Mouse (Mus musculus) forebrain, postnatal 0 days (tissue): ENCODE data around the gene Psmb4. TPM values are rescaled to one million over a fixed set of nuclear protein-coding genes. Genes with fewer than 3 reads are reported as not detected.
A peak's percentile ranks its signal among the peaks of the same experiment; 100 is the strongest.

Source experiments
- ATAC-seq: fragments of 200-750 bp; cut with Nextera tagmentation; 2 replicates; pipeline ENCODE4 v1.8.0; 2017; ENCODE audit warnings: mild to moderate bottlenecking, moderate library complexity
- DNase-seq: peaks from one replicate; pipeline ENCODE4 v3.0.0-alpha.2; 2015
- H3K27ac ChIP-seq: fragments of 300-500 bp; sonication (generic); 2 replicates; pipeline ENCODE4 v1.5.1; 2014; ENCODE audit warnings: low read depth, mild to moderate bottlenecking, antibody characterized with exemption, low read length, moderate library complexity, mixed read lengths
- H3K27me3 ChIP-seq: fragments of 300-500 bp; sonication (generic); 2 replicates; pipeline ENCODE4 v1.6.1; 2014; ENCODE audit warnings: mild to moderate bottlenecking, low read length, mixed read lengths; ENCODE audit not compliant: insufficient read depth
- H3K36me3 ChIP-seq: fragments of 300-500 bp; sonication (generic); 2 replicates; pipeline ENCODE4 v1.6.1; 2014; ENCODE audit warnings: mild to moderate bottlenecking, moderate library complexity; ENCODE audit not compliant: insufficient read depth
- H3K4me1 ChIP-seq: fragments of 300-500 bp; sonication (generic); 2 replicates; pipeline ENCODE4 v1.6.1; 2014; ENCODE audit warnings: antibody characterized with exemption; ENCODE audit not compliant: insufficient read depth
- H3K4me2 ChIP-seq: fragments of 300-500 bp; sonication (generic); 2 replicates; pipeline ENCODE4 v1.6.1; 2014; ENCODE audit warnings: low read depth, mild to moderate bottlenecking, moderate library complexity
- H3K4me3 ChIP-seq: fragments of 300-500 bp; sonication (generic); 2 replicates; pipeline ENCODE4 v1.5.1; 2014; ENCODE audit warnings: low read depth, low read length, mixed read lengths
- H3K9ac ChIP-seq: fragments of 300-500 bp; sonication (generic); 2 replicates; pipeline ENCODE4 v1.6.1; 2014; ENCODE audit warnings: mild to moderate bottlenecking
- H3K9me3 ChIP-seq: fragments of 300-500 bp; sonication (generic); 2 replicates; pipeline ENCODE4 v1.6.1; 2016; ENCODE audit warnings: low read length
- CTCF ChIP-seq: sonication (generic); IDR thresholded peaks from 2 replicates; pipeline ENCODE4 v1.5.1; 2016; ENCODE audit warnings: antibody characterized with exemption, control low read depth, low read depth
- WGBS: fragments of 180-500 bp; shearing (Covaris S2); extraction: QIAGEN DNeasy Blood & Tissue Kit; methylation state at CpG from one replicate; pipeline ENCODE4 v1.1.7; 2014; 5-methylcytosine and 5-hydroxymethylcytosine counted together
- polyA plus RNA-seq: library from polyadenylated mRNA; unstranded; fragments of >200 nt; fragmentation: Nextera tagmentation; extraction: Ambion mirVana; gene quantifications from 2 replicates; pipeline ENCODE4 v1.2.1, GENCODE M21; 2015
- total RNA-seq: library from RNA; depleted of rRNA; stranded (reverse); fragments of >200 nt; gene quantifications from 2 replicates; pipeline ENCODE4 v1.2.3, GENCODE M21; 2014; rRNA removed

Psmb4 gene
- total and polyA plus RNA-seq, 2 experiments from 2014 or later = 341 to 367 TPM

GRCm38 (mm10) chr3:94849338-94849737, 37.4 kb downstream of the Psmb4 start:
- 9% methylated on average over 1 of the region's 1 CpGs for WGBS
- Histone ChIP-seq H3K4me2 (no peak overlapping the region), H3K27me3 (no peaks in the 10 kb centered on the region), H3K4me3 (no peak overlapping the region), H3K9me3 (no peaks in the 10 kb centered on the region), H3K9ac (no peak overlapping the region), H3K4me1 (no peaks in the 10 kb centered on the region), H3K36me3 (no peaks in the 10 kb centered on the region; the same call in 1 of the 2 replicates), H3K27ac (no peak overlapping the region)
- peak; percentile 69 for TF ChIP-seq CTCF
- DNase-seq (peak; percentile 83), ATAC-seq (peak; percentile 72)

DNA sequence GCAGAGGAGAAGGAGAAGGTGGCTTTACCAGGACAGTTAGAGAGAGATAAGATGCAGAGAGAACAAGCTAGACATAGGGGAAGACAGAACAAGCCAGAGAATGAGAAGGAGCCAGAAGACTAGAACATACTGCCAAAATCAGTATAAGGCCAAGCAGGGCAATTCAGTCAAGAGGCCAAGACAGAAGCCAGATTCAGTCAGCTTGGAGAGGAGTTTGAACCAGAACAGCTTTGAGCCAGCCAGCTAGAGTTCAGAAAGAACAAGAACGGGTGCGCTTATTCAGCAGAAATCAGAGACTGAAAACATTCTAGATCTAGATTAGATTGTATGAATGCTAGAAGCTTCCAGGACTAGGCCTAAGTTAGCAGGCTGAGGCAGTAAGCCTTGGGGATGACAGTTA, 39.4 kb downstream of the Psmb4 start:
- H3K4me3 ChIP-seq = no peak overlapping the region
- H3K9ac ChIP-seq = no peak overlapping the region
- no peaks in the 10 kb centered on the region for H3K36me3 ChIP-seq
- no peaks in the 10 kb centered on the region for H3K27me3 ChIP-seq
- no peak for TF ChIP-seq CTCF
- DNase-seq = no peak
- ATAC-seq = no peak
- no peak overlapping the region for H3K4me2 ChIP-seq
- no peaks in the 10 kb centered on the region for H3K9me3 ChIP-seq
- no peaks in the 10 kb centered on the region for H3K4me1 ChIP-seq
- 92% methylated on average over 2 of the region's 2 CpGs for WGBS
- H3K27ac ChIP-seq = no peak overlapping the region

- Histone ChIP-seq H3K4me1 (no peaks in the 10 kb centered on the region), H3K27me3 (no peaks in the 10 kb centered on the region), H3K9ac (peak overlapping the region; percentile 99), H3K4me2 (peak overlapping the region; percentile 80), H3K9me3 (no peaks in the 10 kb centered on the region), H3K4me3 (peak overlapping the region; percentile 86), H3K36me3 (no peaks in the 10 kb centered on the region), H3K27ac (peak overlapping the region; percentile 100)
- ATAC-seq = no peak
- TF ChIP-seq CTCF = no peak
- 61% methylated on average over 5 of the region's 5 CpGs for WGBS
- no peak for DNase-seq
Observed at GRCm38 (mm10) chr3:94839101-94839500, 47.7 kb downstream of the Psmb4 start.

GRCm38 (mm10) chr3:94838631-94839030, 48.1 kb downstream of the Psmb4 start:
- Histone ChIP-seq H3K4me3 (peak overlapping the region; percentile 86), H3K27me3 (no peaks in the 10 kb centered on the region), H3K9ac (peak overlapping the region; percentile 99), H3K4me2 (peak overlapping the region; percentile 80), H3K27ac (peak overlapping the region; percentile 100), H3K36me3 (no peaks in the 10 kb centered on the region), H3K9me3 (no peaks in the 10 kb centered on the region), H3K4me1 (no peaks in the 10 kb centered on the region)
- 3% methylated on average over 9 of the region's 9 CpGs for WGBS
- TF ChIP-seq CTCF = no peak
- DNase-seq (no peak), ATAC-seq (no peak)

- ATAC-seq (peak; percentile 77), DNase-seq (peak; percentile 89)
- no peaks in the 10 kb centered on the region for H3K36me3 ChIP-seq
- no peaks in the 10 kb centered on the region for H3K4me1 ChIP-seq
- H3K27me3 ChIP-seq = no peaks in the 10 kb centered on the region
- 0 out of 2 replicates have a peak, but pooled peaks cover 3% of the 10 kb centered on the region for H3K9me3 ChIP-seq
- 7% methylated on average over 24 of the region's 62 CpGs for whole genome bisulfite sequencing
- H3K4me3 ChIP-seq = peak overlapping the region; percentile 86
- no peak for TF ChIP-seq CTCF
- peak overlapping the region; percentile 100 for H3K27ac ChIP-seq
- peak overlapping the region; percentile 80 for H3K4me2 ChIP-seq
- peak overlapping the region; percentile 99 for H3K9ac ChIP-seq
Observed at GRCm38 (mm10) chr3:94837959-94838496, 48.7 kb downstream of the Psmb4 start.

- 0 out of 2 replicates have a peak, but pooled peaks cover 3% of the 10 kb centered on the region for H3K9me3 ChIP-seq
- H3K4me3 ChIP-seq = peak within 1 kb of the TSS; percentile 86
- TF ChIP-seq CTCF = no peak
- 3% methylated on average over 44 of the region's 57 CpGs for WGBS
- peak within 1 kb of the TSS; percentile 80 for H3K4me2 ChIP-seq
- H3K4me1 ChIP-seq = no peaks in the 10 kb centered on the region
- H3K27ac ChIP-seq = peak within 1 kb of the TSS; percentile 100
- ATAC-seq (peak; percentile 92), DNase-seq (peak; percentile 98)
- no peaks in the 10 kb centered on the region for H3K27me3 ChIP-seq
- no peaks in the 10 kb centered on the region for H3K36me3 ChIP-seq
- H3K9ac ChIP-seq = peak within 1 kb of the TSS; percentile 99
Observed at GRCm38 (mm10) chr3:94837183-94837890, 49.4 kb downstream of the Psmb4 start, which contains the start of gene Pogz. Gene Pogz, plus strand, starts transcription at chr3:94837567.

GRCm38 (mm10) chr3:94835396-94835795, 51.4 kb downstream of the Psmb4 start:
- H3K27ac ChIP-seq = no peak overlapping the region
- H3K4me2 ChIP-seq = no peak overlapping the region
- H3K27me3 ChIP-seq = no peaks in the 10 kb centered on the region
- H3K9me3 ChIP-seq = 0 out of 2 replicates have a peak, but pooled peaks cover 3% of the 10 kb centered on the region
- H3K36me3 ChIP-seq = no peaks in the 10 kb centered on the region
- DNase-seq = no peak
- WGBS = 81% methylated on average over 3 of the region's 3 CpGs
- H3K4me1 ChIP-seq = no peaks in the 10 kb centered on the region
- H3K9ac ChIP-seq = no peak overlapping the region
- no peak overlapping the region for H3K4me3 ChIP-seq
- no peak for ATAC-seq
- TF ChIP-seq CTCF = no peak

Other genes starting within 250 kb of the Psmb4 start
- gene Gm10972, start 243.8 kb downstream of the Psmb4 start, total RNA-seq = not detected in 2 replicates
- gene Gm10972, start 243.8 kb downstream of the Psmb4 start, polyA plus RNA-seq = not detected in 2 replicates
- 6.5 and 7.6 TPM in 2 replicates for gene Tuft1, start 228.1 kb downstream of the Psmb4 start, total RNA-seq
- 4.0 and 5.7 TPM in 2 replicates for gene Tuft1, start 228.1 kb downstream of the Psmb4 start, polyA plus RNA-seq
- 0.62 and 1.2 TPM in 2 replicates for gene Selenbp2, start 193.4 kb downstream of the Psmb4 start, total RNA-seq
- gene Selenbp2, start 193.4 kb downstream of the Psmb4 start, polyA plus RNA-seq = 0.52 TPM in 1 of 2 replicates, not detected in the other
- gene Cgn, start 100.5 kb downstream of the Psmb4 start, total RNA-seq = 6.0 and 7.2 TPM in 2 replicates
- 3.3 and 6.0 TPM in 2 replicates for gene Cgn, start 100.5 kb downstream of the Psmb4 start, polyA plus RNA-seq
- gene Pogz, start 49.4 kb downstream of the Psmb4 start, total RNA-seq = 36.2 and 48.2 TPM in 2 replicates
- gene Pogz, start 49.4 kb downstream of the Psmb4 start, polyA plus RNA-seq = 11.2 and 14.0 TPM in 2 replicates
- gene Selenbp1, start 46.1 kb upstream of the Psmb4 start, total RNA-seq = 10.2 and 16.6 TPM in 2 replicates
- 11.6 and 11.9 TPM in 2 replicates for gene Selenbp1, start 46.1 kb upstream of the Psmb4 start, polyA plus RNA-seq
- 14.8 and 18.7 TPM in 2 replicates for gene Rfx5, start 67.1 kb upstream of the Psmb4 start, total RNA-seq
- 3.5 and 4.1 TPM in 2 replicates for gene Rfx5, start 67.1 kb upstream of the Psmb4 start, polyA plus RNA-seq
- gene Pi4kb, start 87.8 kb upstream of the Psmb4 start, total RNA-seq = 69.9 and 79.8 TPM in 2 replicates
- 24.6 and 25.5 TPM in 2 replicates for gene Pi4kb, start 87.8 kb upstream of the Psmb4 start, polyA plus RNA-seq
- gene Zfp687, start 128.5 kb upstream of the Psmb4 start, total RNA-seq = 20.3 and 23.1 TPM in 2 replicates
- 9.8 and 13.1 TPM in 2 replicates for gene Zfp687, start 128.5 kb upstream of the Psmb4 start, polyA plus RNA-seq
- 203 and 255 TPM in 2 replicates for gene Psmd4, start 155.7 kb upstream of the Psmb4 start, total RNA-seq
- gene Psmd4, start 155.7 kb upstream of the Psmb4 start, polyA plus RNA-seq = 278 and 279 TPM in 2 replicates
- 19.5 and 22.6 TPM in 2 replicates for gene Pip5k1a, start 220.0 kb upstream of the Psmb4 start, total RNA-seq
- 13.8 and 14.5 TPM in 2 replicates for gene Pip5k1a, start 220.0 kb upstream of the Psmb4 start, polyA plus RNA-seq
- gene Vps72, start 224.1 kb upstream of the Psmb4 start, total RNA-seq = 88.6 and 92.8 TPM in 2 replicates
- gene Vps72, start 224.1 kb upstream of the Psmb4 start, polyA plus RNA-seq = 164 and 191 TPM in 2 replicates
- gene Tmod4, start 237.5 kb upstream of the Psmb4 start, total RNA-seq = 0.24 and 1.5 TPM in 2 replicates
- 0.39 and 0.62 TPM in 2 replicates for gene Tmod4, start 237.5 kb upstream of the Psmb4 start, polyA plus RNA-seq
- 47.6 and 52.7 TPM in 2 replicates for gene Scnm1, start 247.1 kb upstream of the Psmb4 start, total RNA-seq
- 83.3 and 88.9 TPM in 2 replicates for gene Scnm1, start 247.1 kb upstream of the Psmb4 start, polyA plus RNA-seq
- 38.7 and 39.2 TPM in 2 replicates for gene Lysmd1, start 247.1 kb upstream of the Psmb4 start, total RNA-seq
- gene Lysmd1, start 247.1 kb upstream of the Psmb4 start, polyA plus RNA-seq = 39.7 and 45.8 TPM in 2 replicates